Mouse (Mus musculus) thymus, postnatal 36 days (tissue): Measurements from ENCODE around the gene Mlkl.
A peak's percentile ranks its signal among the peaks of the same experiment; 100 is the strongest.
"Not testable (repeated sequence)": the region's sequence is repeated elsewhere in the genome, so short reads cannot be mapped to it uniquely, and the experiment has no call there.

Source experiments
- DNase-seq, 2 experiments: peaks; one replicate each; pipeline ENCODE4 v3.0.0; 2022; ENCODE audit warnings: mixed read lengths in 2 of 2

The Mlkl gene

DNA sequence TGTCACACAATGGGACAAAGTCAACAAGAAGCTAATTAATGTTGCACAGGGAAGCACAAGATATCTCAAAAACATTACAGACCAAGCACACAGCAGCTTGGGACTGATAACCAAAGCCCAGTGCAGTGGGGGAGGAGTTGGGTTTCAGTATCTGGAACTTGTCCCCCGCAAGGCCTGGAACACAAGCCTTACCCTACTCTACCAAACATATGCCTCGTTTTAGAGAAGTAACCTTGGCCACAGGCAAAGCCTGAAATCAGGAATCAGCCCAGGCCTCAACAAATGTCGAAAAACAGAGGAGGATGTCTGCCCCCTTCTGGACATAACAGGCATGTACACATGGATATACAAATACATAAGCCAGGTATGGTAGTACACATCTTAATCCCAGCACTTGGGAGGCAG lies 25.2 kb downstream of the Mlkl start:
- no peak for DNase-seq

DNA sequence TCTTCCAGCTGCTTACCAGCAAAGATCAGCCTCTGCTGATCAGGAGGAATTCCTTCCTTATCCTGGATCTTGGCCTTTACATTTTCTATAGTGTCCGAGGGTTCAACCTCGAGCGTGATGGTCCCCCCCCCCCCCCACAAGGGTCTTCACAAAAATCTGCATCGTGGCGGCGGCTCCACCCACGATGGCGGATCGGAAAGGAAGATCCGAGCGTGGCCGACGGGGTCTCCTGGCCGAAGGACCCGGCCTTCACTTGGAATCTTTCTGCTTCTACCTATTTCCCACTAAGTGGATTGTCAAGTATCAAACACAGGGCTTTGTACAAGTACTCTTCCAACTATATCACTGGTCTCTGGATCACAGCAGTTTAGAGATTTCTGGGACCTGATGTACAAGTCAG lies 28.0 kb downstream of the Mlkl start:
- DNase-seq = not testable (repeated sequence)

DNA sequence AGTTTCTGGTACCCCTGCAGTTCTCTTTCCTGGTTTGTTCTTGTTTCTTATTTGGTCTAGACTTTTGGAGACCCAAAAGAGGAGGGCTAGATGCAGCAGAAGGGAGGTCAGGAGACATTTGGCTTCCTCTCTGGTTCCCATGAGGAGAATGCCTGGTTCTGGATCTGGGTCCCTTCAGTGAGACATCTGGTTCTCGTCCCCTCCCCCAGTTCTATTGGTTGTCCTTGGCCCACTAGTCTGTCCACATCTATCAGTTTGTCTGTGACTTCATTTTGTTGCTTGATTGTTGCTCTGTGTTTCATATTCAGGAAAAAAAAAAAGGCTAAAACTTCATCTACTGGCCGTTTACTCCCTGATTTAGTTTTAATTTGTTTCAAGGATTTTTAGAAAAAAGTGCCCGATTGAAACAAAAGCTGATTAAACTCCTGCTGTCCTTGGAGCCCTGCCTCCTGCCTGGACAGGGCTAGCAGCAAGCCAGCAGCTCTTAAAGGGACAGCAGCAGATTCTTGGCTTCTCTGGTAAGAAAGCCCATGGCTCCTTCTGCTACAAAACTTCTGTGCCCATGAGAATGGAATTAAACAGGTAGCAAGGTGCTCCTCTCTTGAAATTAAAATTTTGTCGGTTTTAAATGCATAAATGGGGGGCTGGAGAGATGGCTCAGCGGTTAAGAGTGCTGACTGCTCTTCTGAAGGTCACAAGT lies 32.8 kb downstream of the Mlkl start:
- no peak for DNase-seq

DNA sequence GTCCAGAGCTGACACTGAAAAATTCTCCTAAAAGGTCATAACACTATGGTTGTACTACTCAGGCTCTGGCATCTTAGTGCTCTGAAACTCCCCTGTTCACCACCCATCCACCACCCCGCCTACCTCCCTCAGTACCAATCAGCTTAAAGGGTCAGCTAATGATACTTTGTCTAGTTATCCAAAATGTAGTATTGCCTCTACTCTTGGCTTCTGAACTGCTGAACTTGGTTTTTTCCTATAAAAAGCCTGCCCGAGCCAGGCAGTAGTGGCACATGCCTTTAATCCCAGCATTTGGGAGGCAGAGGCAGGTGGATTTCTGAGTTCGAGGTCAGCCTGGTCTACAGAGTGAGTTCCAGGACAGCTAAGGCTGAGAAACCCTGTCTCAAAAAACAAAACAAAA lies 33.6 kb downstream of the Mlkl start:
- no peak for DNase-seq

DNA sequence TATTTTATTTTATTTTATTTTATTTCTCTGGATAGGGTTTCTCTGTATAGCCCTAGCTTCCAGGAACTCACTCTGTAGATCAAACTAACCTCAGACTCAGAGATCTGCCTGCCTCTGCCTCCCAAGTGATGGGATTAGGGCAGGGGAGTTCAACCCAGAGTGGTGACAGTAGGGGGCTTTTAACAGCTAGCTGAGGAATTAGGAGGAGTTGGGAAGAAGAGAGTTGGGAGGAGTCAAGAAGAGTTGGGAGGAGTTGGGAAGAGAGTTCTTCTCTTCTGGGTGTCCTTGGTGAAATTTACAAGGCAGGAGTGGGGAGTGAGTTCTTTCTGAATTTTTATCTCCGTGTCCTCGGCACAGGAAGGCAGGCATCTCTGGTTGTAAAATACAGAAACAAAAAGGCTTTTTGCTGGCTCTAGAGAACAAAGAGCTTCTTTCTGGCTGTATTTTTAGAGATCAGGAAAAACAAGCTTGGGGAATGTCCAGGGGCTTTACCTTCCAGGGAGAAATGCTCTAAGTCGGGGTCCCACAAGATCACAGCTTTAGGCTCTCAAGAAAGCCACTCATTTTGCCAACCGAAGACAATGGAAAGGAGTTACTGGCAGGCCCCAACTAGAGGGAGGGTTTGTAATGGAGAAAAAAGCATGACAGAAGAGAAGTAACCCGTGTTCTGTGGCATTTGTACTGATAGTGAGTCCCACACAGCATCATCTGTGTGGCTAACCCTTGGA lies 34.7 kb downstream of the Mlkl start:
- DNase-seq = not testable (repeated sequence)

DNA sequence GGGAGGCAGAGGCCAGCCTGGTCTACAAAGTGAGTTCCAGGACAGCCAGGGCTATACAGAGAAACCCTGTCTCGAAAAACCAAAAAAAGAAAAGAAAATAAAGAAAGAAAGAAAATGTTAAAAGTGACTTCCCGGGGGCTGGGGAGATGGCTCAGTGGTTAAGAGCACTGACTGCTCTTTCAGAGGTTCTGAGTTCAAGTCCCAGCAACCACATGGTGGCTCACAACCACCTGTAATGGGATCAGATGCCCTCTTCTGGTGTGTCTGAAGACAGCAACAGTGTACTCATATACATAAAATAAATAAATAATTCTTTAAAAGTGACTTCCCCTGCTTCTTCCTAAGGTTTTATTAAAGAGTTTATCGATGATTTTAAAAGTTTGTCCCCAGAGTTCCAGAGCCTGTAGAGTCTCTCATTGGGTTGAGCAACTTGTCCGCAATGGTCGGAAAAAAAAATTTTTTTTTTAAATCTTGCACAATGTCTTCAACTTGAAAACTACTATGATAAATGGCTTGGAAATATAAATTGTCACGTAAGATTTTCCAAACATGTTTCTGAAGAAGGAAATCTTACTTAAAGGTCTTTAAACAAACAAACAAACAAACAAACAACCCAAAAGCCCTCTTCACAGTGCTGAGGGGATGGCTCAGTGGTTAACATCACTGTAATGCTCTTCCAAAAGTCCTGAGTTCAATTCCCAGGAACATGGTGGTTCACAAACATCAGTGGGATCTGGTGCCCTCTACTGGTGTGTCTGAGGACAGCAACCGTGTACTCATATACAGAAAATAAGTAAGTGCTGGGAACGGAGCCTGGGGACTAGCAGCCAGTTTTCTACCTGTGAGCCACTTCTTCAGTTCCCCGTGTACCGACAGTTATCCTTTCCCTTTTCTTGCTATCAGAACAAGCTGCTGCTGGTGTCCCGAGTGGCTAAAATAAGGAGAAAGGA lies 37.1 kb downstream of the Mlkl start:
- DNase-seq = peak in 1 of 2 experiments; percentile 24

DNA sequence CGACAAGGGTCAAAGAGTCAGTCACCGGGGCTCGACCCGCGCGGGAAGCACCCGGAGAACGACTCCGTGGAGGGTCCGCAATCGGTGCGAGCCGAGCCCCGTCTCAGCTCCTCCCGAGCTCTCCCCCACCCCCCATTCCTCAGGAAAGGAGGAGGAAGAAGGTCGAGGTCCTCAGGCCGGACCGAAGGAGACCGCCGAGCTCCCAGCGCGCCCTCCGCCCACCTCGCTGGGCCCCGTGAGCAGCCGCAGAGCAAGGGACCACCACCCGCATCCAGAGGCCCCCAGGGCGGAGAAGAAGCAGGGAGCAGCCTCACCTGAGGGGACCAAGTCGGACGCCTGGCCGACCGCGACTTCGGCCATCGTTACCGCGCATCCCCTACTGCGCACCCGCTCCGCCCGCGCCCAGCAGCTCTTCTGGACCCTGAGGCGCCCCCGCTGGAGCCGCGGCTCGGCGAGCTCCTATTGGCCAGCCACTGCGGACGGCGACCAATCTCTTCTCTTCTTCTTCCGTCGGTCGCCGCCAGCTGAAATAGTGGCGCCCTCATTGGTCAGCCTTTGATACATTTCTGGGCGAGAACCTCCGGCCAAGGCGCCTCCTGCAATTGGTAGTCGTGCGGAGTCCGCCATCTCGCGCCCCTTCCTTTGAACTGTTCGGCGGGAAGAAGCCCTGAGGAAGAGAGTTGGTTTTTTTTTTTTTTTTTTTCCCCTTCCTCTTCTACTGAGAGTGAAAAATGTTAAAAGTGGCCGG lies 38.0 kb downstream of the Mlkl start, which contains the start of gene Rfwd3:
Gene Rfwd3, minus strand, starts transcription at position 402 of the 748 bp plus-strand sequence.
- DNase-seq = peak; percentile 91 to 95

DNA sequence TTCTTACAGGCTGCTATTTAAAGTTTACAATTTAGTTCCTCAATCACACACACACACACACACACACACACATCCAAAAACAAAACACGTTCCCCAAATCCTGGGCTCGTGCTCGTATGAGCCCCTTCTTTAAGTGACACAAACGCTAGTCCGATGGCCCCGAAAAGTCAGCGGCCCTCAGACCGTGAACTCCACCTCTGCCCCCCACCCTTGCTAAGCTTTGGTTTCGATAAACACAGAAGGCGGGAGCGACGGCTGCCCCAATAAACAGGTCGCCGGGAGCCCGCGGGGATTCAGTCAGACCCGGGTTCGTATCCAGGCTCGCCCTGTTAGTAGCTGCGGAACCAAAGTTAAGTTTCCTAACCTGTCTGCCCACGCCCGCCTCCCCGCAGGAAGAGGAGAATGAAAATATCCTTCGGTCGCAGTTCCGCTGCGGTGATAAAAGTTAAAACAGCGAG lies 38.6 kb downstream of the Mlkl start:
- peak; percentile 66 to 67 for DNase-seq

DNA sequence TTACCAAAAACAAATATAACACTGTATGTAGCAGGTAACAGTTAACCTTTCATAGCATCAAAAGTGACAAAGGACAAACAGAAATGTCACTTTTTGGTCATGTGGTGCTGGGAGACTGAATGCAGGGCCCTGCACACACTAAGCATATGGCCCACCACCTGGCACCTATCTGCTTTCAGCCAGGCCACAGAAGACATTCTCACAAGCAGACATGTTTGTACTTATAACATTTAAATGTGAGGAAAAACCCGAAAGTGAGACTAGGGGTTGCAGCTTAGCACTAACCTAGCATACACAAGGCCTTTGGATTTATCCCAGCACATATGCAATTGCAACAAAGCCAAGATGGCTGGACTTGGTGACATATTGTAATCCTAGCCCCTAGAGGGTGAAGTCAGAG lies 40.0 kb downstream of the Mlkl start:
- DNase-seq = no peak

DNA sequence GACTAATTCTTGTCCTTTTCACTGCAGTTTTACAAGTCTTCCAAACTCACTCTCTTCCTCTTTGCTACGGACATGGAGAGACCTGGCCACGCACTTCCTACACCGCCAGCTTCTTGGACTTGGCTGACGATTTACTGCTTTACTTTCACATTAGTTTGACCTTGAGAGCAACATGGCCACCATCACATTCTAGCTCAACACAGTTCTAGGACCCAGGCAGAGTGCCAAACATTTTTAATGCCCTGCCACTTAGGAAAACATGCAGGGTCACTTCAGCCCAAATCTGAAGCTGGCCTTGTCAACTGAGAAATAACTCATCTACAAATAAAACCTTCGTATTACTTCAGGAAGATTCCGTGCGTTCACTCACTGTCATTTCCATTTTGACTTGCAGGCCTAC lies 46.2 kb downstream of the Mlkl start:
- DNase-seq = no peak

DNA sequence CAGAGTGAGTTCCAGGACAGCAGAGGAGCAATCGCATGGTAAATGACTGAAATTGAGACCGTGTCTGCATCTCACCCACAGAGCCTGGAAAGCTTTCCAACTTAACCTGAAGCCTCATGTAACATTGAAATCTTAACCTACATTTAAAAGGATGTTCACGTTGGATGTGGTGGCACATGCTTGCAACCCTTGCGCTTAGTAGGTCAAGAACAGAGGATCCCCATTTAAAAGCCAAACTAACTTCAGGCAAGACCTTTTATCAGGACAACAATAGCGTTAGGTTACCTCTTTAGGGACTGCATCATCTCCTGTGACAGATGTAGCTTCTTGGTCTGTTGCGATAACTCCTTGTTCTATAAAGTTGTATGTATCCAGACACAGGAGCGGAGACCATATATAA lies 47.4 kb downstream of the Mlkl start:
- DNase-seq = no peak

DNA sequence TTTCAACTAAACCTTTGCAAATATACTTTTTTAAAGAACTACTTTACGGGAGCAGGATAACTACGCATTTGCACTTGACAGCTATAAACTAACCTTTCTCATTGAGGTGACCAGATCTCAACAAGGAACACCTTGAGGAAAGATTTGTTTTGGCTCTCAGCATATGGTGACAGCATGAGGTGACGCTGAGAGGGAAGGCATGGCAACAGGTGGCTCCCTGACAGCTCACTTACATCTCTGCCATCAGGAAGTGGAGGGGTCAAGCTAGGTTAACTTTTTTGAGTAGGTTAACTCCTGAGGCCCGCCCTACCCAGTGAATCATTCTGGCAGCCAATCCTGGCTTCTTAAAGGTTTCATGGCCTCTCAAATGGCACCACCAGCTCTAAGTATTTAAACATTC lies 52.4 kb downstream of the Mlkl start:
- no peak for DNase-seq

DNA sequence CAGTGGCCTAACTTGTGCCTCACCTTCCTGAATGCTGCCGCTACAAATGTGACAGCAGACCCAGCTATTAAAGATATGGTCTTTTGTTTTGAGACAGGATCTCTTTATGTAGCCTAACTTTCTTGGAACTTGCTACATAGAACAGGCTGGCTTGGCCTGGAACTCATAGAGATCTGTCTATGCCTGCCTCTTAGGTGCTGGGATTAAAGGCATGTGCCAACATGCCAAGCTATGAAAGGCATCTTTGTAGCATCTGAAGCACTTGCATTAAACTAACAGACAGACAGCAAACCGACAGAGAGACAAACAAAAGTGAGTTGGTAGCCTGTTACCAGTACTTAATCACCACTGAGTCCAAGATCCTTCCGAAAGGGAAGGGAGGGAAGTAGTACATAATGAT lies 55.9 kb downstream of the Mlkl start:
- DNase-seq = no peak

DNA sequence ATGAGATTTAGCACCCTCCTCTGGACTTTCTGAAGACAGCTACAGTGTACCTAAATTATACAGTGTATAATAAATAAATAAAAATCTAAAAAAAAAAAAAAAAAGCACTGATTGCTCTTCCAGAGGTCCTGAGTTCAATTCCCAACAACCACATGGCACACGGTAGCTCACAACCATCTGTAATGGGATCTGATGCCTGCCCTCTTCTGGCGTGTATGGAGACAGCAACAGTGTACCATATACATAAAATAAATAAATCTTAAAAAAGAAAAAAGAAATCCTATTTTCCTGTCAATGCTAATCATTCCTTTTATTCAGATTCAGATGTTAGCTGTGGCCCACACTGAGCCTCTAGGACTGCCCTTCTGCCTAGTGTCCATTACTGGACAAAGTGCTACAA lies 69.7 kb downstream of the Mlkl start:
- DNase-seq = no peak

DNA sequence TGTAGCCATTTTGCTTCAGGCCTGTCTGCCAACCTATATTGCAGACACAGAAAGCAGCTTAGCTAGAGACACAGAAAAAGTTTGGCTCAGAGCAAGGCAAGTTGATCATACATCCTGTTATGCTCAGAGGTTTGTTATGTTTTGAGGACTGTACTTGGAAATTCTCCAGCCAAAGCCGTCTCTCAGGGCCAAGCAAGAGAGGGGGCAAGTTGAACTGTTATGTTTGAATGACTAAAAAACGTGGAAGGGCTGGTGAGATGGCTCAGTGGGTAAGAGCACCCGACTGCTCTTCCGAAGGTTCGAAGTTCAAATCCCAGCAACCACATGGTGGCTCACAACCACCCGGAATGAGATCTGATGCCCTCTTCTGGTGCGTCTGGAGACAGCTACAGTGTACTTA lies 71.8 kb downstream of the Mlkl start:
- not testable (repeated sequence) for DNase-seq

DNA sequence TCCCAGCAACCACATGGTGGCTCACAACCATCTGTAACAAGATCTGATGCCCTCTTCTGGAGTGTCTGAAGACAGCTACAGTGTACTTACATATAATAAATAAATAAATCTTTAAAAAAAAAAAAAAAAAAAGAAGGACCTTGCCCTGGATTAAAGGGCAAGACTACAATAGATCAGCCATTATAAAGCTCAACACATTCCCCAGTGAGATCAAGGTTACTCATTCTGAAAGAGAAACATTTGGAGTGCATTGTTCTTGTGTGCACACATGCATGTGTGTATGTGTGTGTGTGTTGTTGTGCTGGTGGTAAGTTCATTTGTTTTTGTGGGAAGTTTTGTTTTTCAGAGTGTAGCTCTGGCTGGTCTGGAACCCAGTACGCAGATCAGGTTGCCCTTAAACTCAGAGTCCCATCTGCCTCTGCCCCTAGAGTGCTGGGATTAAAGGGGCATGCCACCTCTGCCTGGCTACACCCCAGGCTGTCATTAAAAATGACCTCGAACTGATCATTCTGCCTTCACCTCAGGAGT lies 73.2 kb downstream of the Mlkl start:
- DNase-seq = no peak

DNA sequence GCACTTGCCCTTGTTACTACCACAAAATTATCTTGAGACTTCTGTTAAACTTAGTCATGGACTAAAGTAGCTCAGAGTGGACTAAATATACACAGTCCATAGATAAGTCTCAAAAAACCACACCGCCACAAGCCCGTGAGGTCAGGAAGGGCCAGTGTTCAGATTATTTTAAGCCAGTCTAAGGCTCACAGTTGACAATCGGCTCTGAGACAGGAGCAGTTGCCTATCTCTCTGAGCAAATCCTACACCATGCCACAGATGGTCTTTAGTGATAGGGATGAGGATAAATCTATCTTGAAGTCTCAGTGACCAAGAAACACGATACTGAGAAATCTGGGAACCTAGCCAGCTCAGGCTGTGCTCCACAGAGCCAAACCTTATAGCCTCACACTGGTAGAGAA lies 76.0 kb downstream of the Mlkl start:
- DNase-seq = no peak
